Mouse (Mus musculus) adrenal gland, postnatal 36 days (tissue): ENCODE measurements at regions not wholly inside any gene's neighbourhood (a gene's known extent, or its start where the extent isn't known, plus 50 kb on each side); places are given as distances from the start of the nearest gene placed in this dataset.

Source experiments
- DNase-seq, 2 experiments: peaks; one replicate each; pipeline ENCODE4 v3.0.0; 2021; ENCODE audit warnings: mixed read lengths in 1 of 2

DNA sequence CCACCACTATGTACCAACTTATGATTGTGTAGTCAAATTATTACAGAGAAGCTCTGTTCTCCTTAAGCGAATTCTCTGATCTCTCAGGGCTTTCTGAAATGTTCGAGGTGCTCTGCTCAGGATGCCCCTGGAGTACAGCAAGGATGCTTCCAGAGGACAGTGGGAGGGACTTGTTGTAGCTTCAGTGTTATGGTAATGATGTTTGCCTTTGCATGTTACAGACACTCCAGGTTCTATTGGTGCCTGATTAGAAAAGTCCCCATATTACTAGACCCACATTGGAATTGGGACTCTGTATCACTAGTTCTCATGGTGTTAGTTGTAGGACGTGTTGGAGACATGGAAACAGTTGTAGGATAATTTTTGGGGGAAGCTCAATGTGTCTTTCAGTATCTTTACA, 96.0 kb downstream of the Epdr1 start:
- no peak for DNase-seq

DNA sequence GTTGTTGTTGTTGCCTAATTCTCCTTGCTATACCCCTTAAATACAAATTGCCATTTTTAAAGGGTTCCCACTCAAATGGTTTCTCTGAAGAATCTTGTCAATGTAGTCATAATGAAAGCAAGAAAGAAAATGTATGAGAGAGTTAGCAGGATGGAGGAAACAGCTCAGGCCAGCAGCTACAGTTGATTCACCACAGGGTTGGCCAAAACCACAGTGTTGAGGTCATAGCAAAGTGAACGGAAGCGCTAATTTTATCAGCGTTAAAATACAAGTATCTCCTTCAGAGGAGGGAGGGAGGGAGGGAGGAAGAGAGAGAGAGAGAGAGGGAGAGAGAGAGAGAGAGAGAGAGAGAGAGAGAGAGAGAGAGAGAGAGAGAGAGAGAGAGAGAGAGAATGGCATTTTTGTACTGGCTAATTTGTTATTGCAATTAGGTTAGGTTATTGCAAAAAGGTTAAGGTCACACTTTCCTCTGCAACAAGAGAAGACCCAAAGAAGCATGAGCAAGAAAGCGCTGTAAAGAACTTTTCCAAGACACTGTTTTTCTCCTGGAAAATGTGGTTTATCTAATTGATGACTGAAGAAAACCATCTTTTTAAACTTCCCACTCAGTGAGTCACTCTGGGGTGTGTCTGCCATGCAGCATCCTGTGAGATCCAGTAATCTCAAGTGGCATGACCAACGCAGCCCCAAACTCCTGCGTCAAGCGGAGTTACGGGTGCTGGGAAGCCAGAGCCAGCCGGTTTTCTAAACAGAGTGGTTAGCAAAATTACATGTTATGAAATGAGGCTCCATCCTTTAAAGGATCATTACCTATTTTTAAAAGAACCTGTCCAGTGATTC, 101.6 kb downstream of the Epdr1 start:
- DNase-seq = no peak

DNA sequence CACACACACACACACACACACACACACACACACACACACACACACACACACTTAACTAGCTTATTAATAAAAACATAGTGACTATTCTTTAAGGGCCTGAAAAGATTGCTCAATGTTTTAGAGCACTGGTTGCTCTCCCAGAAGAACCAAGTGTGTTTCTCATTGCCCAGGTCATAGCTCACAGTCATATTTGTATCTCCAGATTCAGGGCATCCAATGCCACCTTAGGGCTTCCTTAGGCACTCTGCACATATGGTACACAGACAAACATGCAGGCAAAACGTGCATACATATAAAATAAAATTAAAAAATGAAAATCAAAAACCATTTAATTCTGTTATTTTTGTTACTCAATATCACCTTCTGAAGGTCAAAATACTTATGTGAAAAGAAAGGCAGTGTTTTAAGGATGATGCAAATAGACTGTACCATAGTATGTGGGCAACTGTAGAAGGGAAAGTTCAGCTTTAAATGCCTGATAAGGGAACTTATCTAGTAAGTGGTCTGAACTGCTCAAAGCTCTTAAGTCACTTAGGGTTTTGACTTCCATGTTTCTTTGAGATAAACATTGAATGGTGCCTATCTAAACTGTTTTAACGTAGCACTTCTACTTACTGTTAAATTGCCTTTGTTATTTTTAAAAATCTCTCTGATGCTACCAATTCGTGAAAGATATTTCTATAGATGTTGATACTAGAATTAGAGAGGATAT, 104.7 kb downstream of the Epdr1 start:
- no peak for DNase-seq

DNA sequence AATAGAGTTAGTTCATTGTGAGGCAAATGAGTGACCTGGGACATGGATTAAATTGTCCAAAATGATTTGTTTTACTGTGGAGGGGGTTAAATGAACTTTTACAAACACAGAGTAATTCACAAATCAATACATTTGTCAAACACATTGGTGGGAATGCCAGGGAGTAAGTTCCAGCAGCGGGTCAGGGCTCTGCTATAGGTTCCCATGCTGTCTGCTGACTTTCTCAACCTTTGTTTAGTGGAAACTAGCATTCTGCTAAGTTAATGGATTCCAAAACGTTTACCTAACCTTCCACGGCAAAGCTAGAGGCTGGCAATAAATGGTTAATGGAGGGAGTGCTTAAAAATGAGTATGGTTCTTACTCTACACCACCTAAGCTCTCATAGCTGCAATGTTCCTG, 110.9 kb upstream of the Stard3nl start:
- no peak for DNase-seq

DNA sequence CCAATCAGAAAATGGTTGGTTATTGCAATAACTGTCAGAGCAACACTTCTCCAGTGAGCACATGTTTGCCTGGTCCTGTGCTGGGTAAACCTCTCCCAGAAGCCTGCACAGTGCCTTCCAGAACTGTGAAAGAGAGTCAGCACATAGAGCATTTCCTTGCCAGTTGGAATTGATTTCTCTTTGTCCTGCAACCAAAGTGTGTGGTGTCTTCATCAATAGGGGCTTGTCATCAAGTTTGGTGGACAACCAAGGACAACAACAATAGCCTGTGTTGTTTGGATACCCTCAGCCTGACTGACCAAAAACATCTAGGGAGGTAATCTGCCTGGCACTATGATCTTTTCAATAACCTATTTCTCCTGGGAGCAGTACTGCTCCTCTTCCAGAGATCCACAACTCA, 108.6 kb upstream of the Stard3nl start:
- no peak for DNase-seq

DNA sequence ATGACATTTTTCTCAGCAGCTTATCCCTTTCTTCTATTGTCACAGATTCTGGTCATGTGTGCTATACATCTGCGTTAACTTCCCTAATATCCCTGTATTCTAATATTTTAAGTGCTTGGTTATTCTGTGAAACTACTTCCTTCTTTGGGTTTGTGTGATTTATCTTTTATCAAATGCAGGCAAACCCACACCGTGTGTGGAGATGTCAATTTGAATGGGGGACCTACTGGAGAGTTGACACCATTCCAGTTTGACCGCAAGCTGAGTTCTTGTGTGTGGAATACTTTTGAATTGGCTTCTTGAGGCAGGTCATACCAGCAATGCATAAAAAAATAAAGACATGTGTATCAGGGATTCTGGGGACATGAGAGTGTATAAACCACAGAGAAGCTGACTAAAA, 86.6 kb upstream of the Stard3nl start:
- DNase-seq = no peak

DNA sequence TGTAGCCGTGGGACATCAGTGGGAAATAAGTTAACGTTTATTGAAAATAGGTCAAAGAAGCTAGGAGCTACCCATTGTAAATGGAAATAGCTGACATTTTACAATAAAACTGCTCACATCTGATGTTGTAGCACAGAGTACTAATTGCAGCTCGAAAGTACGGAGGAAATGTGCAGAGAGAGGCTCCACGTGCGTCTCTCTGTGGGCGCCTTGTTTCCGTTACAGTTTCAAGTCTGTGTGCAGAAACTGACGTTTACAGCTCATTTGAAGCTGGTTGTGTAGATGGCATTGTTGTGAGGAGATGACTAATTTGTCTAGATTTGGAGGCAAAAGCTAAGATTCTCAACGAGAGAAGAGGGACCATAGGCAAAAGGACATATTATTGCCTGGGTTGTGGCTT, 78.4 kb upstream of the Stard3nl start:
- no peak for DNase-seq

DNA sequence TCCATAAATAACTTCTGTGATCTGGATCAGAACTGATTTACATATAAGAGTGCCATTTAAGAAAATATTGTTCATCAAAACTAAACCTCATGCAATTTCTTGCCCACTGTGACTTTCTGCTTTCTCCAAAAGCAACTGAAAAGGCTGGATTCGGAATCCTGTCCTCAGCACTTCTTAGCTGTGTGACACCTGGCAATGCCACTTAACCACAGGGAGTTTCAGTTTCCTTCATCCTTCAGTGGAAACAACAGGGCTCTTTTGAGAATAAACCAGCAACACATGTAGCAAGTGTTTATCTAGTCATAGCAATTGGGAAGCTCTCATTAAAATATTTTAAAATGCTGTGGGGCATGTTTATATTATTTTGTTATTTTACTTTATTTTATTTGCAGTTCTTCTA, 75.1 kb upstream of the Stard3nl start:
- no peak for DNase-seq

DNA sequence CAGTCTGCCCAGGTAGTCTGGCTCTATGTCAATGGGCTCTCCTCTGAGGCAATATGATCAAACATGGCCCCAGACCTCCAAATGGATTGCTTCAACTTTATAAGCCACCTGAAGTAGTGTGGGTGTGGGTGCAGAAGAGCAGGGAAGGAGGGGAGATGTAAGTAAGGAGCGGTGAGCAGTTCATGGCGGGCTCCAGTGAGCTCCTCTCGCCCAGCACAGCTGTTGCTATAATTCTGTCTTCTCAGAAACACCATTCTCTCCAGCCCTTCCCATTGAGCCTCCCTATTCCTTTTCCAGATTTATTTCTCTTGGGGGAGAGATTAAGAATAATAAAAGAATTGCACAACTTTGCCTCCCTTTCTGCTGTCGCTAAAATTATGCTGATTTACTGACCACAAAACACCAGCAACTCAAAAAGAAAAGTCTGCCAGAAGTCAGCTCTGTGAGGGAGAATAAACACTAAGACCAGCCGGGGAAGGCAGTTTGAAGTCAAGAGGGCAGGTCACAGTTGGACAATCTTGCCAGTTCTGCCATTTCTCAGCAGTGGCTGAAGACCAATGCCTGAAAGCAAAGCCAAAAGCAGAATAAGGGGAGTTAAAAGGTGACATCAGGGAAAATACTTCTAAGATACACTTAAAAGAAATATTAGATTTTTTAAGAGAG, 71.3 kb upstream of the Stard3nl start:
- peak in 1 of 2 experiments; percentile 1 for DNase-seq

DNA sequence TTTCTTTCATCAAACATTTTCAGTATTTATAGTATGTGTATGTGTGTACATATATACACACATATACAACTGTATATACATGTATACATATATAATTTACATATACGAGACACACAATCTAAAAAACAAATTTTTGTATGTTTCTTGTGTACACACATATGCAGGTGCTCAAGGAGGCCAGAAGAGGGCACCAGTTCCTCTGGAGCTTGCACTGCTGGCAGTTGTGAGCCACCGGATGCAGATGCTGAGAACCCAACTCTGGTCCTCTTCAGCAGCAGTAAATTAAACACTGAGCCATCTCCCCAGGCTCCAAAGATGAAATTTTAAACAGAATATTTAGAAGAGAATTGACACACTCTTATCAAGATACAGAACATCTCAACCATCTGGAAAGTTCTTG, 67.4 kb upstream of the Stard3nl start:
- DNase-seq = no peak

DNA sequence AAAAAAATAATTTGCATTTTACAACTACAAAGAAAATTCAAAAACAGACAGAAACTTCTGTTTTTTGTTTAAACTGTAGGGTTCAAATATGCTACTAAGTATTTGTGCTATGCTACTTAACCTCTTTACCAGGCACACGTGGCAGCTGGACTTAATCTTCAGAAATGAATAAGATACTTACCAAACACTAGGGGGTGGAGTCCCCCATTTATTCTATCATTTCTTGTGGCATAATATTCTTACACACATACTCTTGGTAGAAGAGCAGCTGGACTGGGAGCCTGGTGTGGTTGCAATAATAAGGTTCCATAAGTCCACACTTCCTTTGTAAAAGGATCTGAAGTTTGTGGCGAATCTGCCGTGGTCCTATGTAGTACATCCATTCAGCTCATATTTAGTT, 53.8 kb upstream of the Stard3nl start:
- no peak for DNase-seq
